Mouse (Mus musculus) inflammation-experienced regulatory T-cells, adult 6 months (primary cell): Measurements from ENCODE around the gene Jade1. TPM values are rescaled to one million over a fixed set of nuclear protein-coding genes. Genes with fewer than 3 reads are reported as not detected.

Experiments
- ATAC-seq: one replicate; pipeline ENCODE4 v1.8.0; 2017
- polyA plus RNA-seq, 3 experiments: library from polyadenylated mRNA; unstranded; fragments of 100-300 nt; shearing (Covaris generic); gene quantifications; one replicate each; pipeline ENCODE4 v1.2.1; 2017

Jade1 gene
- polyA plus RNA-seq, 3 experiments from 2014 or later: 5.1 to 10.7 (median 10.3) TPM

DNA sequence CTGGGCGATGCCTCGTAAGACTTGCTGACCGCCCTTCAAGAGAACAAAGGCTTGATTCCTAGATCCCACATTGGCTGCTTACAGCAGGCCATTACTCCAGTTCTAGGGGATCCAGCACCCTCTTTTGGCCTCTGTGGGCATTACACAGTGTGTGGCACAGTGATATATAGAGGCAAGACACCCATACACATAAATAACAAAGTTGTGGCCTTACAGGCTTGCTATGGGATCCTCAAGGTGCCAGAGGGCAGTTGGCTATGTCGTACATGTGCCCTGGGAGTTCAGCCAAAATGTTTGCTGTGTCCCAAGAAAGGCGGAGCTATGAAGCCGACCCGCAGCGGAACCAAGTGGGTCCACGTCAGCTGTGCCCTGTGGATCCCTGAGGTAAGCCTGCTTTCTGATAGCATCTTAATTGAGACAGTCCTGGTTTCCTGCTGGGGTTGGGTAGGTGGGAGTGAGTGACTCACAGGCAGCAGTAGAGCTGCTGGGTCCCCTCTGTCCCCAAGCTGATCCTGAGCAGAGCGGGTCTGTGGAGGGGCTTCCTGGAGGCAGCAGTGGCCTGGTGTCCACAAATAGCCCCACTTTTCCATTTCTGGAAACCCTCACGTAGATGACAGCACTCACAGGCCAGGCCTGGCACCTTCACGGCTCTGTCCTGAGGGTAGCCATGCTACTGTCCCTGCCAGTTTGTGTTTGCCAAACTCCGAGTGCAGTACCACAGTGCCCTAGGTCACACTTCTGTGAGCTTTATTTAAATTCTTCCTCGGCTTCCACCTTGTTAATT is 44.5 kb downstream of the Jade1 start:
- ATAC-seq: peak; percentile 60

DNA sequence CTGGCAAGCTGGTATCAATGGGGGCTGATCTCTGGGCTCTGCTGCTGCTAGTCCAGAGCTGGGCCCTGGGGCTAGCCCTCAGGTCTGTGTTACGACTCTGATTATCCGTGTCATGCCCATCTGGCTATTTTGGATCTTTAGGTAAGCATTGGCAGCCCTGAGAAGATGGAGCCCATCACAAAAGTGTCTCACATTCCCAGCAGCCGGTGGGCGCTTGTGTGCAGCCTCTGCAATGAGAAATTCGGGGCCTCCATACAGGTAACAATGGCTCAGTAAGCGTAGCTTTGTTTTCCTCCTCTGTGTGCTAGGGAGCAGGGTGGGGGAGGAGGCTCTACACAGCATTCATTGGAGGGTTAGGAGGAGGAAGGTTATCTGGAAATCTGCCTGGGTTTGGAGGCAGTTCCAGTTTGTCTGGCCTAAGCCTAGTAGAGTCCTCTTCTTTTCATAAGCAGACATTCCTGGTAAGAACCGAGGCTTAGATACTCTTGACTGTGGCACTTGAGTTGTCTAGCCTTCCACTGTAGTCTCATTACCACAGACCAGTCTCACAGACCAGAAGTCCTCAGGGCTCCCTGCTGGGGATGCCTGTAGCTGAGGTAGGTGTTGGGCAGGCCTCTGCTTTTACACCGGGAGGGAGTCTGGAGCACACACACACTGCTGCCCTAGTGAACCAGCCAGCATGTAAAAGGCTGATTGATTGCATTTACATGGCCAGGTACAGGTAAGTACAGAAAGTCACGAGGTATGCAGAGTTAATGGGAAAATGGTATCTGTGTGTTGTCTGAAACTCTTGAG is 45.9 kb downstream of the Jade1 start:
- no peak for ATAC-seq

DNA sequence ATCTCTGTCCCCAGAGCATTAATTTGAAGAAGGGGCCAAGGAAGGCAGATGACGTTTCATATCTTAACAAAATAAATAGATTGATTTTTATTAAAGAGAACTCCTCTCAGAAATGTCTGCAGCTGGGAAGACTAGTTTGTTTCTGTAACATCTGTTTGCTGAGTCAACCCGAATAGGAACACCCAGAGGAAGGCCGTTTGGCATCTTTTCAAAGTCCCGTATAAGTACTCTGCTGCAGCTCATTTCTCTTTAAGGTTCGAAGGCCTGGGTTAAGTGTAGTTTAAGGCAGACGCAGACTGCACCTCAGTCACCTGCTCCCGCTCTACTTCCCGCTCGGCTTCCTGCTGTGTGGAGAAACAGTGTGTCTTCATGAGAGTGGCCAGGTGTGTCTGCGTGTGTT is 47.4 kb downstream of the Jade1 start:
- no peak for ATAC-seq

DNA sequence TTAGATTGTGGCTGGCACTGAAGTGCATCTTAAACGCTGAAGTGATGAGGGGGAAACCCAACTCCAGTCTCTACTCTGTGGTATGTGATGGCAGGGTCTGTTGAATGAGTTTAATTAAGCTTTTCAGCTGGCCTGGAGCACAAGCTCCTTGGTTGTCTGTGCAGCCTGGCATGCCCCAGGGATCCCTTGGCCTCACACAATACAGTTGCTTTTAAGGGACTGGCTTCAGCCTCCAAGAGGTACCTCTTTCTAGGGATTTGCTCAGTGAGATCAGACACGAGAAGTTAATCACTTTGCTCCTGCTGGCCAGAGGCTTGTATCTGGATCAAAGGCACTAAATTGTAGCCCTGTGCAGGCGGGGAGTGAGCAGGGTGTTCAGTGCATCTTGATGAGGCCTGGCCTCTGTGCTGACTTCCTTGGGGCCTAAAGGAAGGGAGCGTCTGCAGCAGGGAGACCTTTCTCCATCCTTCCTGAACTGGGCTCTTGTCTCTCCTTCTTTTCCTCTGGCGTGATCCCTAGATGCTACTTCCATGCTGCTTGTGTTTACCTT is 48.0 kb downstream of the Jade1 start:
- ATAC-seq: no peak

DNA sequence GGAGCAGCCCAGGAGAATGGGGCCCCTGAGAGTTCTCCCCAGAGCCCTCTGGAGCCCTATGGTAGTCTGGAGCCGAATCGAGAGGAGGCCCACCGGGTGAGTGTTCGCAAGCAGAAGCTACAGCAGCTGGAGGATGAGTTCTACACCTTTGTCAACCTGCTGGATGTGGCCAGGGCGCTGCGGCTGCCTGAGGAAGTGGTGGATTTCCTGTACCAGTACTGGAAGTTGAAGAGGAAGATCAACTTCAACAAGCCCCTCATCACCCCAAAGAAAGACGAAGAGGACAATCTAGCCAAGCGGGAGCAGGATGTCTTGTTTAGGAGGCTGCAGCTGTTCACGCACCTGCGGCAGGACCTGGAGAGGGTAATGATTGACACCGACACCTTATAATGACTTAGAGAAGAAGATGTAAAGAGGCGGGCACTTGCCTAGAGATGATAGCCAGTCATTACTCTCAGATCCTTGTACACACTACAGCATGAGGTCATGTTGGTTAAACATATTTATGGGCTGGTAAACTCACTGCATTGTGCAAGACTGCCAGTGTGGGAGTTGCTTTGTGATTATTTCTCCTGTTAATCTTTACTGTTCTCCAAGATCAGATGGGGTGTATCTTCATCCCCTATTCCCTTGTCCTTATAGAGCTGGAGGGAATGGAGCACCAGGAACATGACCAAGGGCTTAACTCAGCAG is 49.2 kb downstream of the Jade1 start:
- ATAC-seq: peak; percentile 43

DNA sequence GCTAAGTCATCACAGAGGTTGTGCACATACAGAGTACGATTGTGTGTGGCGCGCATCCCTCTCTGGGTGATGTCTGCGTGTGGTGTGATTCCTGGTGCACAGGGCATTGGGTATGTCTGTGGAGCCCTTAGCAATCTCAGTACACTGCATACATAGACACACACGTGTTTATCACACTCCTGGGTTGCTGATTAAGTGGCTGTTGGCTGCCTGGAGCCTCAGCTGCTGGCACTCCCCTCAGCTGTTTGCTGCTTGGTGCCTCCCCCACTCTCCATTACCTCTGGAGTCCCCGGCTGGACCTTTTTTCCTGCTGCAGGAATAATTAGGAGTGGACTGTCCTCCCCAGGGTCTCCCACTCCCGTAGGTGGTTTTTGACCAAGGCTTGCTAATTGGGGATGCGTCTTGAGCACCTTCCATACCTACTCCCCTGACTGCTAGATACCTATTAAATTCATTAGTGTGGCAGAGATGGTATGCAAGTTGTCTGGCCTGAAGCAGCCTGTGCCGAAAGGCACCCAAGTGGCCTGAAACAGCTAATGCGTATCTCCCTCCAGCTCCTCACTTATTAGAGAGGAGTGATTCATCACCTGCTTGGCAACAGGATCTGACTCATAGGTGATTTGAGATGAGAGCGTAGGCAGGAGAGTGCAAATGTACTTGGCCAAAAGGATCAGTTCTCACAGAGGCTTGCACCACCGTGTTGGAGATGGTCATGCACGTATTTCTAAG is 50.2 kb downstream of the Jade1 start:
- peak; percentile 14 for ATAC-seq

DNA sequence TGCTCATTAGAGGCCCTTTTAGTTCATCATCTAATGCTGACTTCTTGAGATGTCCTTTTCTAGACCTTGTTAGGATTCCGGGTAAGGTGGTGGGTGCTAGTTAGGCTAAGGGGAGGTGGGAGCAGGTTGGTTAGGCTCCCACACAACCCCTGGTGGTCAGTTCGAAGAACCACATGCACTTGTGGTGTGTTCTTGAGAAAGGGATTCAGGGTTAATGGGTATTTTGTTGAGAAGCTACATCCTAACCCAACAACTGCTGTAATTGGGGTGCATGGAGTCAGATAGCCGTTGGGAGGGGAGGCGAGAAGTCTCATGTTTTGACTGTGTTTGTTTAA is 50.8 kb downstream of the Jade1 start:
- ATAC-seq: peak; percentile 27

DNA sequence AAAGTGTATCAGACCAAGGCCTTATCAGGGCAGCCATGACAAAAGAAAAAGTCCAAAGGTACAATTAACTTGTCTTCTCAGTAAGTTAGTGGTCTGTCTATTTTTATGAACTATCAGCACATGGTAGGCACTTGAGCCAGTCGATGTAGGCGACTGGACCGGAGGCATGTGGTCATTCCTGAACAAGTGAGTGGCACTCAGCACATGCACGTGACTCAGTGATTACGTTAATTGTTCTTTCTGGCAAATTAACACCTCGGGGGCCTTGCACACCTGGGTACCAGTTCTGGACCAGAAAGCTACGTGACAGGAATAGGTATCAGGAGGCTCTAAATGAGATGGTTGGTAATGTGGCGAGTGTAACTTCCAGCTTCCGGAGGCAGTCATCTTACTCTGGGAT is 51.5 kb downstream of the Jade1 start:
- ATAC-seq: no peak

DNA sequence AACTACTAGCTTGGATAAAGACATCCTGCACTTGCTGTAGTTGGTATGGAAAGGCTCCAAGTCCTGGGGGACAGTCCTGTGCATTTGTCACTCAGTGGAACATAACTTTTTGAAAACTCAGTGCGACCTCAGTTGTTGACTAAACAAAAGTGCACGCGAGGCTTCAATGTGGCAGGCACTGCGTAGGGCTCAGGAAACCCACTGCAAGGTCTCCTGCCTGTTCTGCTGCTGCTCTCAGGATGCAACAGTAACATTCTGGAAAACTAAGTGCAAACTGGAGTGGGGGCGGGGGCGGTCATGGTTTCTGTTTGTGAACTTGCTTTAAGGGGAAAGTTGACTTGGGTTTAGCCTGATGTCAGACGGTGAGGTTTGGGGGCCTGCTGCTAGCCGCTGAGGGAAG is 51.9 kb downstream of the Jade1 start:
- no peak for ATAC-seq

DNA sequence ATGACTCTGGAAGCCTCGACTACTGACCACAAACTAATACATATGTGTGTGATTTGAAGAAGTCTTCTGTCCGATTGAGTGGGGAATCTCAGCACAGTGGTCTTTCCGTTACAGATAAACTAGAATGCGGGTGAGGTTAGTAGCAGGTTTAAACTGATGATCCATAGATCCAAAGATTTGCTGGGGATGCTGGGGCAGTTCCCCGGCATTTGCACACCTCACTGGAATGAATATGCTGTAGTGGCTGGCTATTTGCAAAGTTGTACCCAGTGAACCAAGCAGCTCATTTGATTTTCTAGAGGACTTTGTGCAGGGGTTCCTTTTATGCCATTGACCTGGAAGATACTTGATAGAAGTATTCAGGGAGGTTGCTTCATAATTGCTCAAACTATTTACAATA is 53.5 kb downstream of the Jade1 start:
- ATAC-seq: no peak

DNA sequence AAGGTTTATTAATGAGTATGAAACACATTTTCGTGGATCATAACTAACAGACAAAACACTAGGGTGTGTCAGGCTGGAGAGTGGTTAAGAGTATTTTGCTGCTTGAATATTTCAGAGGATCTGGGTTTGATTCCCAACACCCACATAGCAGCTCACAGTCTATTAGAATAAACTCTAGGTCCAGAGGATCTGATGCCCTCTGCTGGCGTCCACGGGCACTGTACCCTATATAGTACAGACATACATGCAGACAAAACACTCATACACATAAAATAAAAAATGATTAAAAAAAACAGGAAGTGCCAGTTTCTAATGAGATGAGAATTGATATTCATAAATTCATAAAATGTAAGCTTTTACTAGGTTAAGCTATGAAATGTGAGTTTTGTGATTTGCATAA is 56.7 kb downstream of the Jade1 start:
- no peak for ATAC-seq

DNA sequence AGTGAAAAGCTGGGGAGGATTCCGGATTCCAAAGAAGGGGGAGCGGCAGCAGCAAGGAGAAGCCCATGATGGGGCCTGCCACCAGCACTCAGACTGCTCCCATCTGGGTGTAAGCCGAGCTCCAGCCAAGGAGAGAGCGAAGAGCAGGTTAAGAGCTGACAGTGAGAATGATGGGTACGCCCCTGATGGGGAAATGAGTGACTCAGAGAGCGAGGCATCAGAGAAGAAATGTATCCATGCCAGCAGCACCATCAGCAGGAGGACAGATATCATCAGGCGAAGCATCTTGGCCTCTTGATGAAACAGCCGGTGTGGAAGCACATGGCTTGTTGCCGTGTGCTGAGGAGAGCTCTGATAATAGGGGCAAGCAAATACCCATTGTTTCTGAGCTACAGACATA is 58.2 kb downstream of the Jade1 start:
- ATAC-seq: no peak

DNA sequence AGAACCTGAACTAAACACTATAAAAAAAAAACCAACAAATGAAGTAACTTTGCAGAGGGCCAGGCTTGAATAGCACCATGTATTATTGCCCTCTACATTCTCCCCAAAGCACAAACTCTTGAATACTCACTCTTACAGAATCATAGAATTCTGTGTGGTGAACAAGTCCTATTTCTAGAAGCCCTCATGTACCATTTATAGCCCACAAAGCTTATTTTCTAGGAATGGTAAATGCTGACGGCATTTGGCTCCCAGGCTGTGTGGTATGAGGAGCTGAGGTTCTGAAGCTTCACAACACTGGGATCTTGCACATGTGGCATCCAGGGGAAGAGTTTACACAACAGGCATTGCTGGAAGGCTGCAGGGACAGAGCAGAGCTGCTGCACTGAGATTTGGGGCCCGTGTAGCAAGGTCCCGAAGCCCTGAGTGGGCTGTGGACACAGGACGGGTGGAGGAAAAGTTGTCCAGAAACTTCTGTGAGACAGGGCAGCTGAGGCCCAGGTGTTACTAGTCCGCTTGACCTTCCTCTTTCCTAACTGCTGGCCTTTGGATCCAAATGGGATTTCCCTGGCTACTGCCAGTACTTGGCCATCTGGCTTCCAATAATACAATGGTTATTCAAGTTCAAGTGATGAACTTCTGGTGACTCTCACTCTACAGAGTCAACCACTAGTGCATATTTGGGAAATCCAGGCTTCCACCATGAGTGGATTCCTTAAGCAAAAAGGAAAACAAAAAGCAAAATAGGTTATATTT is 58.9 kb downstream of the Jade1 start:
- no peak for ATAC-seq

DNA sequence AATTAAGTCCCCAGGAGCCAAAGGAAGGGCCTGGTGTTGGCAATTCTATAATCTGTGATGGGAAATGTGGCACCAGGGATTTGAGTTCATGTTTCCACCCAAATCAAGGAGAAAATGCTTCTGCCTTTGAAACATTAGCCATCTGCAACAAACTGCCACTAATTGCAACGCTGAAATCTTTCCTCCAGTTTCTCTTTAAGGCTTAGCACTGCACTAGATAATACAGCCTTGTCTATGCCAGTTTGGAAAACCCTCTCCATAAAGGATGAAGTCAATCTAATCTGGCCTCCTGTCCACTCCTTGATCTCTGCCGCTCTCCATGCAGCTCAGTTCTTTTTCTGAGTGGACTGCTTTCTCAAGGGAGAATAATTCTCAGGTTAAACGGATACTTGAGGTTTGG is 62.5 kb downstream of the Jade1 start:
- no peak for ATAC-seq

DNA sequence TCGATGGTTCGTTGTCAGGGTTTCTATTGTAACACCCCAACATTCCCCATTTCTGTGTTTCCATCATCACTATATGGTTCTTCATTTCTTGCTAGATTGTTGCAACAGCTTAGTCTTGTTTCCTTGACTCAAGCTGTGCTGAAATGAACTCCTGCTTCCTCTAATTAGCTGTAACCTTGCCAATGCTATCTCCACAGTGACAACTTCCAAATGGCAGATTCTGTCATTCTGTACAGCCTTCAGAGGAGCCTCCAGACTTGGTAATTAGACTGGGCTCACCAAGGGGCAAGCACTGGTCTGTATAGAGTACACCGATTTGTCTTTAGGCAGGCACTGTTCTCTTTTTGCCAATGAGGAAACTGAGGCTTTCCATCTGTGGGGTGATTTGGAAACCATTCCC is 63.0 kb downstream of the Jade1 start:
- ATAC-seq: no peak

DNA sequence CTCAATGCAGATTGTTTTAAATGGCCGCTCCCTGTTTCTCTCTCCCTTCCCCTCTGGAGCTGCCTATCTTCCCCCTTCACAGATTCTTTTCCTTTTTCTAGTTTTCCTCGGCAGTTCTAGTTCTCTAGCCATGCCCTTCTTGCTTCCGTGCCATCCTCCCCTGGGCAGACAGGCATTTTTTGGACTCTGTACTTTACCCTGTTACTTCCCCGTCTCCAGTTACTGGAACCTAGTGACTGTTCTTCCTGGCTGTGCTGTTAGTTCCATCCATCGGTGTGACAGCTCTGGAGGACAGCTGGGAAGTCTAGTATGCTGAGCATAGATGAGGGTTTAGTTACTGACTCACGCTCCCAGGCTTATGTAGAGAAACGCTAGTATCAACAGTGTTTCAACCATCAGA is 65.4 kb downstream of the Jade1 start:
- ATAC-seq: no peak

DNA sequence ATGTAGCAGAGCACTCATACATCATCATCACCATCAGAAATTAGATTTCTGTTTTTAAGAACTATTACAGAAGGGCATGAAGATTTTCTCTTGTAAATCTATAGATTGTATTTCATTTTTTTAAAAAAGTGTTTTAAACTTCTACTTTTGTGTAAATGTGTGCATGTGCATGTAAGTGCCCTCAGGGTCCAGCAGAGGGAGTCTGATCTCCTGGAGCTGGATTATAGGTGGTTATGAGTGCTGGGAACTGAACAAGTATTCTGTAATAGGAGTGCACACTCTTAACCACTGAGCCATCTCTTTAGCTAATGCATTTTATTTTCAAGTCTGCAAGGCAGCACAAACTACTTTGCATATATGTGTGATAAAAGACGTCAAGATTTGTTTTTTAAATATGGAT is 100.1 kb downstream of the Jade1 start:
- ATAC-seq: no peak
